Mouse (Mus musculus) adrenal gland, adult (tissue): ENCODE results near the gene Zbtb8os.

Experiments
- DNase-seq, 2 experiments: peaks; one replicate each; pipeline ENCODE4 v3.0.0; 2022 to 2023; ENCODE audit warnings: low spot score in 1 of 2; ENCODE audit not compliant: inconsistent age in 2 of 2

Zbtb8os gene

DNA sequence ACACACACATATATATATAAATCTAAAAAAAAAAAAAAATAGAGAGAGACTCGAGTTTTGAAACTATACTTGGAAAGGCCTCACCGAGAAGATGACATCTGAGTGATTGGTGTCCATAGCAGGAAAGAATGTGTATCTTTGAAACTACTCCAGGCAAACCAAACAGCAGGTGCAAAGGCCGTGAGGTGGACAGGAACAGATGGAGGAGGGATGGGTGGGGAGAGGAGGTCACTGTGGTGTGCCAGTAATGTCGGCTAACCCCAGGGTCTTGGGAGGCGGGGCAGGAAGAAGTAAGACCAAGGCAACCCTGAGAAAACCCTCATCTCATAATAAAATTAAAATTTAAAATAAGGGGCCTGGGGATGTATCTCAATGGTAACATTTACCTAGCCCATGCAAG, 40.3 kb downstream of the Zbtb8os start:
- no peak for DNase-seq

DNA sequence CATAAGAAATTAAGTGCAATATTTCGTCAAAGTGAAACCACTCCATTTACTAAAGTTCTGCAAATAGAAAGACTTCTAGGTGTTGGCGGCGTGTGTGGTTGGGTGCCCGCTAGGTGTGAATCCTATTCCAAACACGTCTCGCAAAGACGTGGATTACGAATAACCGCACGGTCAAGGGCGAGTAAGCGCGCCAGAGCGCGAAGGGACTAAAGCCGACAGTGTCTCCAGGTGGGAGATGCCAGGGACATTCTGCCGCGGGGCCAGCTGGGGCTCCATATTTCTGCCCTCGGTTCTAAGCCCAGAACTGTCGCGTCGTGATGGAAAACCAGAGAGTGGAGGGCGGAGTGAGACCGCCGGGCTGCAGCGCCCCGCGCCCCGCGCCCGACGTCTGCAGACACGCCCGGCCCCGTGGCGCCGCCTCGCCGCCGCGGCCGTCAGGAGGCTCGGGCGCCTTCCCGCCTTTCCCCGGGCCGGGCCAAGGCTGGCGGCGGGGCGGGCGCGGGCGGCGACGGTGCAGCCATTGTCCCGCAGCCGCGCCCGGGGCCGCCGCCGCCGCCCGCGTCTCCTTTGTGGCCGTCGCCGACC, 41.6 kb downstream of the Zbtb8os start:
- peak; percentile 51 to 84 for DNase-seq

DNA sequence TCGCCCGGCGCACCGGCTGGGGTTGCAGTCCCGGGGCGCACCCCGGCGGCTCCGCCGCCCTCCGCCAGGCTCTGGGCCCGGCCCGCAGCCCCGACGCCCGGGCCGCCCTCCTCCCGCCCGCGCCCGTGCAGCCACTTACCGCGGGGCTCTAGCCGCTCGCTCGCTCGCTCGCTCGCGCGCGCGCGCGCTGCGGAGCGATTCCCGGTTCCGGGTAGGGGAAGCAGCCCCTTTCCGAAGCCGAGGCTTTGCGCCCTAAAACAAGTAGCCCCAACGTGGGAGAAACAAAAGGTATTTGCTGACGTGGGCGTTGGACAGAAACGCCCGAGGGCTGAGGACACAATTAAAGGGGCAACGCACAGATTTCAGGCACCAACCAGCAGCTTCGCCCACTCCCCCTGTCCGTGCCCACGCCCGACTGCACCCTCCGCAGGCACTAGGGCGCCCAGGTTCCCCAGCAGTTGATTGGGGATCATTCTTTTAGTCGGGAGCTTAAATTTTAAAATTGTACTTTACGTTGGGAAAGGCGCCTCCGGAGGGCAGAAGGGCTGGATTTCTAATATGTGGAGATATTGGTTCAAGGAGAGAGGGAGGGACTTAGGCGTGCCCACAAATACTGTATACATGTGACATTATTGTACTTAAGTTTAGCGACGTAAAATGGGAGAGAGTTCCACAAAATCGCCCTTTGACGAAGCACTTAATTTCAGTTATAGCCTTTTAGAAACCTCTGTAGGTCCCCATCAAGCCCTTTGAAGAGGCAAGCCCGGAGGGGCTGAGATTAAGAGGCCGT, 42.3 kb downstream of the Zbtb8os start, which contains the start of gene Zbtb8a:
TSS of gene Zbtb8a (minus strand) at position 516 of the 790 bp plus-strand sequence.
- peak; percentile 54 to 88 for DNase-seq

DNA sequence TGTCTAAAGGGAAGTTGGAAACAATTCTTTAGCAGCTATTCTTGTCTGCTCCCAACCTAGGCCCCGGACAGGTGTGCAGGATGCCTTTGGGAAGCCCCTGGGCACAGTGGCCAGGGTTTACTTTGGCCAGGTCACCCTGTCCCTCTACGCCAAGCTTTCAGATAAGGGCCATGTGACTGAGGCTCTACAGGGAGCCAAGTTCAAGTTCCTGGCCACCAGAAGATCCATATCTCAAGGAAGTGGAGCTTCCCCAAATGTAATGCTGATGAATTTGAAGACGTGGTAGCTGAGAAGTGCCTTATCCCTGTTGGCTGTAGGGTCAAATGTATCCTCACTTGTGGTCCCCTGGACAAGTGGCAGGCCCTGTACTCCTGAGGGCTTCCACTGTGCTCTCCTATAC, 44.3 kb downstream of the Zbtb8os start:
- DNase-seq = no peak

DNA sequence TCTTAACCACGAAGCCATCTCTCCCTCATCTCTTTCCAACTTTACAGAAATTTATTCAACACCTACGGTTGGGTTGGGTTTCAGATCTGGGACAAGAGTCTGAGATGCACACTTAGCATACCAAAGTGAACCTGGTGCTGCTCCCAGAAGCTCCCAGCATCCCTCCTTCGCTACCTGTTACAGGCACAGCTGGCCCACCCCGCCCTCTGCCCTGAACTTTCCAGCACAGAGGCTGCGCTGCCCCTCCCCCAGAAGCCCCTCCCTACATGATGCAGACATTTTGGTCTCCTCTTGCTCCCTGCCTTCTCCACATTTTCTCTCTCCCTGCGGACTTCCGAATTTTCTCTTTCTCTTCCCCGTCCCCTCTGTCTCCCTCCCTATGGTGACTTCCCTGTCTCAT, 45.7 kb downstream of the Zbtb8os start:
- DNase-seq = no peak

DNA sequence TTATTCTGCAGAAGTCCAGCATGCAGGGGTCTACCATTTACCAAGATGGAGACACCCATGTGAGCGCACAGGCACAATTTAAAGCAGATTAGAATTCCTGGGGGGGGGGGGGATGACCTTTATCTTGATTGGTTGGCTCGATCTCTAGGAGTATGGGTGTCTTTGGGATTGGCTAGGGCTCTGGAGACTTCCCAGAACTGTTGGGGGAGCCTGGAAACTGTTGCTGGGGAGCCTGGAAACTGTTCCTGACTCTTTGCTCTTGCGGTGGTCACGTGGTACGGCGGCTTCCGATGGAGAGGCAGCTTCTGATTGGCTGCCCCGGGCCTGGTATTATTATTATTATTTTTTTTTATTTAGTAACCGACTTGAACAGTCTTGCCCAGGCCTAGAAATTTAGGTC, 46.5 kb downstream of the Zbtb8os start:
- no peak for DNase-seq

DNA sequence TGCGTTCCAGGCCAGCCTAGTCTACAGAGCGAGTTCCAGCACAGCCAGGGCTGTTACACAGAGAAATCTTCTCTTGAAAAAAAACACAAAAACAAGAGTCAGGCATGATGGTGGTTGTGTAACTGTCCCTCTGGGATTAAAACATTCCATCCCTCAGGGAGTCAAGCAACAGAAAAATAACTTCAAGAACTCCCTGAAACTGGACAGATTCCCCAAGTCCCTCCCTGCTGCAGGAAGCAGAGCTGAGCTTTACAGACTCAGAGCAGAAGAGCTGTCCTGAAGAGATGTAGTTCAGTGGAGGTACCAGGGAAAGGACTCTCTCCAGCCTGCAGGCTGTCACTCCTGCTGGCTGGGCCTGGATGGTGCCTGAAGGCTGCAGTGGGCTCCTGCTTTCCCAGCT, 47.0 kb downstream of the Zbtb8os start:
- no peak for DNase-seq

DNA sequence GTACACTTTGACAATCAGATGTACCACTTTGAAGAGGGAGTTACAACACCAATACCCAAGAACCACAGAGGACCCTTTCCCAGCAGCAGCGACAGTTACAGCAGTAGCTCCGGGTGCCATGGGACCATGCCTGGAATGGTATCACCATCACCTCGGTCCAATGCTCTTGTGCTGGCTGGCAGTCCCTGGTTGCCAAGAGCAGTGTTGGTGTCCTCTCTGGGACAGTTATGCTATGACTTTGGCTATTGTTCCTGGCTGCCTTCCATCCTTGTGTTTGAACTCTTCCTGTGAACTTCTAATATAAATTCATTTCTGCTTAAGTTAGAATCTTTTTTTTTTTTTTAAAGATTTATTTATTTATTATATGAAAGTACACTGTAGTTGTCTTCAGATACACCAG, 48.1 kb downstream of the Zbtb8os start:
- DNase-seq = no peak

DNA sequence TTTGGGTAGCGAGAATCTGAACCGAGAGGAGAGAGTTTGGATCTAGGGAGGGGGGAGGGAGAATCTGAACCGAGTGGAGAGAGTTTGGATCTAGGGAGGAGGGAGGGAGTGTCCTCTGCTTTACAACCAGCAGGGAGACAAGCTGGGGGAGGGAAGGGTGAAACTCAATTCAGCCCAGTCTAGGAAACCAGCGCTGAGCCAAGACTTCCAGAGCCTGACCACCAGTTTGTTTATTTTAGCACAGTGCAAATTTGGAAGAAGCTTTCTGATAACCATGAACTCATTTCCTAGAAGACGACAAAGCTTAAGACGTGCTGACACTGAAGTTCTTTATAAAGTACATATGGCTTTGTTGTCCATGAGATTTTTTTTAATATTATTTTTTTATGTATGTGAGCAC, 48.9 kb downstream of the Zbtb8os start:
- no peak for DNase-seq

DNA sequence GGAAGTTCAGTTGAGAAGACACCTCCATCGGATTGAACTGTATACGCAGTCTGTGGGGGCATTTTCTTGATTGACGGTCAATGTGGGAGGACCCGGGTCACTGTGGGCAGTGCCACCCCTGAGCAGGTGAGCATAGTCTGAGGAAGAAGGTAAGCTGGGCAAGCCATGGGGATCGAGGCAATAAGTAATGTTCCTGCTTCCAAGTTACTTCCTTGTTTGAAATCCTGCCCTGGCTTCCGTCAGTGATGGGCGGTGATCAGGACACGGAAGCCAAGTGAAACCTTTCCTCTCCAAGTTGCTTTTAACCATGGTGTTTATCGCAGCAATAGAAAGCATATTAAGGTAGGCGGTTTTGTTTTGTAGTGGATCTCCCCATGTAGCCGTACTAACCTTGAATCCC, 50.2 kb downstream of the Zbtb8os start:
- DNase-seq = no peak

DNA sequence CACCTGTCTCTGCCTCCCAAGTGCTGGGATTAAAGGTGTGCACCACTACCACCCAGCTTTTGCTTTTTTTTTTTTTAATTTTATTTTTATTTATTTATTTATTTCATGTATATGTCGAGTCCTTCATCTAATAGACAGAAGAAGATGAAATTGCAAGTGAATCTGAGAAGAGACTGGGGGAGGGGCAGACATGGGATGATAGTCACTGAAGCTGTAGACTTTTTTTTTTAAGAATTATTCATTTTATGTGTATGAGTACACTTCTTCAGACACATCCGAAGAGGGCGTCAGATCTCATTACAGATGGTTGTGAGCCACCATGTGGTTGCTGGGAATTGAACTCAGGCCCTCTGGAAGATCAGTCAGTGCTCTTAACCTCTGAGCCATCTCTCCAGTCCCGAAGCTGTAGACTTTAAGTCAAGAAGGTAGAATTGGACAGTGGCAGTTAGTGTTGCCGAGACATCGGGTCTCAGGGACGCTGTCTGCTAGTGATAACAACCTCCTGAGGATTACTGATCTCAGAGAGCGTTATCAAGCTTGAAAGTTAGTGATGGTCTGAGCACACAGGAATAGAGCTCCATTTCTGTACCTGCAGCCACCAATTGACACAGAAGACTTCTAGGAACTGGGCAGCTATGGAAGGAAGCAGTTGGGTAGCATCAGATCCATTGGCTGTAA, 50.9 kb downstream of the Zbtb8os start:
- DNase-seq = no peak

DNA sequence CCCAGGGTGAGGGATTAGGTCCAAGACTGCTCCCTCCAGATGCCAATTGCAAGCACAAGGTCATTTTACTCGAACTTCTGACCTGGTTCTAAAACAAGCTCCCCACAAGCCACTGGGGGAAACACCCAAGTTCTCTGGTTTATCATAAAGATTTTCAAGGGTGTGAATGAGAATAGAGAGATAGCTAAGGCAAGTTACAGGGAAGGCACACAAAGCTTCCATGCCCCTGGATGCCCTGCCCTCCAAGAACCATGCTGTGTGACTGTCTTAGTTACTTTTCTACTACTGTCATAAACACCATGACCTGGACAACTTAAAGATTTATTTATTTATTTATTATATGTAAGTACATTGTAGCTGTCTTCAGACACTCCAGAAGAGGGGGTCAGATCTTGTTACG, 51.5 kb downstream of the Zbtb8os start:
- no peak for DNase-seq

DNA sequence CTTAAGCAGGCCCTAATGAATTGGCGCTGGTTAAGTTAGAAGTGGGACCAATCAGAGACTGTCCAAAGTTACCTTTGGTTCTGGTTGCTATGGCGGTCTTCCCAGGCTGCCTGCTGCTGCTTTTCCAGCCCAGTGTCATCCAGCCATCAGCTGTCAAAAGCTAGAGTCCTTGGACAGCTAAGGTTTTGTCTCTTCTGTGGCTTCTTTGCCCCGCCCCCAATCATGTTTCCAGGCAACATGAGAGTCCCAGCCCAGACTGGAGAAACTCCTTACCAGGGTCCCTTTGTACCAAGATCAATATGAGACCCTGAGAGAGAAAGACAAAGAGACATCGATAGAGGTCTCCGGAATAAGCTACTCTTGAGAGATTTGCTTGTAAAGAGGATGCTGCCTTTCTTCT, 52.9 kb downstream of the Zbtb8os start:
- no peak for DNase-seq

DNA sequence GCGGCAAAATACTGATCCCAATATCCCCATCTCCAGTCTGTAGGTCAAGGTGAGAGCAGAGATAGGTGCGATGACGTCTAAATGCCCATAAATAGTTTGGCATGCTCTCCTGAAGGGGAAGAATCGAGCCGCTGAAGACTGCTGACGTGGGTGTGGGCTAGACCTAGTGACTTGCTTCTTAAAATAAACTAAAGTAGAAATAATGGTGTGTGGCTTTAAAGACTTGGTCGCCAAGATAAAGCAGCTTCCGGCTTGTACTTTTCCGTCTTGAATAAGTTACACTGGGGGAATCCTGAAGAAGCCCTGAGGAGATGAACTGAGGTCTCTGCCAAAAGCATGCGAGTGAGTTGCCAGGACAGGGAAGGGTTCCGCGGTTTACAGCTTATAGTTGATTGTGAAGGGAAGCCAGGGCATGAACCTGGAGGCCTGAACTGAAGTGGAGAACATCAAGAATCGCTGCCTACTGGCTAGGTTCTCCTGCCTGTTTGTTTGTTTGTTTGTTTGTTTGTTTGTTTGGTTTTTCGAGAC, 54.8 kb downstream of the Zbtb8os start:
- no peak for DNase-seq

DNA sequence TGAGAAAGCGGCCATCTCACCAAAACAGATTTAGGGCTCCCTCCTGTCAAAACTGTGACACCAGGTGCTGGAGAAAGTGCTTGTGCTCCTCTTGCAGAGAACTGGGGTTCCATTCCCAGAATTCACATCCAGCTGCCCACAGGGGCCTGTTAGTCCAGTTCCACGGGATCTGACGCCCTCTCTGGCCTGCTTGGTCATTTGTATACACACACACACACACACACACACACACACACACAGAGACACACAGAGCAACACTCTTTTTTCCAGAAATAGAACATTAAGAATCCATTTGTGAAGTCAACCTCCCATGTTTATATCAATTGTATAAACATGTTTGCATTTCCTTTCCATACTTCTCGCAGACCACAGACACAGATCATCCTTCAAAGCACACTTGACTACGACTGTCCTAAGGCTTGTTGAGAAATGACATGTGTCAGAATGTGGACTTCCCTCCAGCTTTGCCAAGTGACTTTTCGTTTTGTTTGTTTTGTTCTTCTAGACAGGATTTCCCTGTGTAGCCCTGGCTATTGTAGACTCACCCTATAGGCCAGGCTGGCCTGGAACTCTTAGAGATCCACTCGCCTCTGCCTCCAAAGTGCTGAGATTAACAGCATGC, 55.6 kb downstream of the Zbtb8os start:
- no peak for DNase-seq

DNA sequence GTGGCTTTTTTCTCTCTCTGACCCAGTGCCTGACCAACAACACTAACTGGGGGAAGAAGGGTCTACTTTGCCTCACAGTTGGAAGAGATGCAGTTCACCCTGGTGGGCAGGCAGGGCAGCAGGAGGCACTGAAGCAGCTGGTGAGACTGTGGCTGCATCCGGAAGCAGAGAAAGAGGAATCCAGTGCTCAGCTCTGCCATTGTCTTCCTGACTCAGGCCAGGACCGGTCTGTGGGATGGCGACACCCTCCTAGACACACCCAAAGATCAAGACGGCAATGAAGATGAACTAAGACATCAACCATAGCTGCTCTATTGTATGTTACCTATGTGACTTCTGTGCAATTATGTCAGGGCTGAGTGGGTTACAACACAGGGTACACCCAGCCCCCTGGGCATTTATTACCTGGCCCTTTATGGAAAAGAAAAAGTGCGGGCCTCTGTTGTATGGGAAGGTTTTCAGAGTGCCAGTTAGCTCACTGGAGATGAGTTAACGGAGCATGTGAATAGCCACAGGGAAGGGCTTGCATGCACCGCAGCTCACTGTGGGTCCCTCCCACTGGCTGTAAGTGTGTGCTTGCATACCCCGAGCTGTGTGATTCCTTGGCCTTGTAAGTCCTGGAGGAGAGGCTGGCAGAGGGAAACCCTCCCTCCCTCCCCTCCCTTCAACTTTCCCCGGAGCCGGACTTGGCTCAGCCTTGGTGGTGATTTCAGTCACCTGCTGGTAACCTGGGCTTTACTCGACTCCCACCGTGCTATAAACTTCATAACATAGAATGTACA, 58.8 kb downstream of the Zbtb8os start:
- DNase-seq = no peak

DNA sequence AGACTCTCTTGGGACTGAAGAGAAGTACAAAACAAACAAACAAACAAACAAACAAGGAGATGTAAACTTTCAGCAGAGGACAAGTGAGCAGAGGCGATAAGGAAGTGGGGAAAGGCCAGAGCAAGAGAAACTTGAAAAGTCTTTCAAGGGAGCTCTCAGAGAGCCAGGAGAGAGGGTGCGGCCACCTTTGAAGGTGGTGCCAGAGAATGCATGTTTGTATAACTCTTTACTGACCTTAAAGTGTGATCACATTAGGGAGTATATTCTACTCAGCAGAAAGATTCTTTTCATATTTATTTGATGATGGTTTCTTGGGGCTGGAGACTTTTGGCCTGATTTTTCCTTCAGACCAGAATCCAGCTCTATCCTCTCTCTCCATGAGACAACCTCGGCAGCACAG, 61.5 kb downstream of the Zbtb8os start:
- no peak for DNase-seq

DNA sequence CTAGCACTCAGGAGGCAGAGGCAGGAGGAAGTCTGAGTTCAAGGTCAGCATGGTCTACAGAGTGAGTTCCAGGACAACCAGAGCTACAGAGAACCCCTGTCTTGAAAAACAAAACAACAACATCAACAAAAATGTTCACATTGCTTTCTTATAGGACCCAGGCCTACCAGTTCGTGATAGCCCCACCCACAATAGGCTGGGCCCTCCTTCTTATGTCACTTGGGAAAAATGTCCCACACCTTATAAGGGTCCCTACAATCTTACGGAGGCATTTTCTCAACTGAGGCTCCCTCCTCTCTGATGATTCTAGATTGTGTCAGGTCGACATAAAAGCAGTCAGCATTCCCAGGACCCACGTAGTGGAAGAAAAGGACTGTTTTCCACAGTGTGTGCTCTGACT, 64.3 kb downstream of the Zbtb8os start:
- DNase-seq = no peak
